Mouse (Mus musculus): ENCODE data around the gene Prkag3. TPM values are rescaled to one million over a fixed set of nuclear protein-coding genes. Genes with fewer than 3 reads are reported as not detected.

Gene Prkag3
- polyA plus RNA-seq, 1 experiment from 2014 or later: 5.7 TPM

GRCm38 (mm10) chr1:74783554-74783953 lies 34.5 kb upstream of the Prkag3 start:
- no peaks in the 10 kb centered on the region for H3K36me3 ChIP-seq
- H3K27ac ChIP-seq (replicated peaks): no peak overlapping the region
- peak overlapping the region; percentile 87 for H3K4me2 ChIP-seq (replicated peaks)
- no peak for ATAC-seq (ENCODE audit: insufficient number of reproducible peaks, low FRiP score, low TSS enrichment, low read depth)
- no peak overlapping the region for H3K9ac ChIP-seq
- no peaks in the 10 kb centered on the region for H3K9me3 ChIP-seq (replicated peaks)
- H3K4me1 ChIP-seq: peaks cover 41% of the 10 kb centered on the region
- peak overlapping the region; percentile 44 for H3K4me3 ChIP-seq (replicated peaks)
- H3K27me3 ChIP-seq: peaks cover 73% of the 10 kb centered on the region
- WGBS: 6% methylated on average over 13 of the region's 13 CpGs

GRCm38 (mm10) chr1:74782045-74782444 lies 33.0 kb upstream of the Prkag3 start:
- no peak for ATAC-seq (ENCODE audit: insufficient number of reproducible peaks, low FRiP score, low TSS enrichment, low read depth)
- Histone ChIP-seq H3K9me3 (replicated peaks) (no peaks in the 10 kb centered on the region), H3K9ac (no peak overlapping the region), H3K27me3 (peaks cover 68% of the 10 kb centered on the region), H3K4me1 (peaks cover 35% of the 10 kb centered on the region), H3K4me2 (replicated peaks) (peak overlapping the region; percentile 11; the same call in 1 of the 2 replicates), H3K36me3 (no peaks in the 10 kb centered on the region), H3K27ac (replicated peaks) (no peak overlapping the region), H3K4me3 (replicated peaks) (no peak overlapping the region)
- 18% methylated on average over 14 of the region's 14 CpGs for WGBS

- Histone ChIP-seq H3K9ac (no peak overlapping the region), H3K9me3 (replicated peaks) (no peaks in the 10 kb centered on the region), H3K4me2 (replicated peaks) (no peak overlapping the region), H3K4me3 (replicated peaks) (no peak overlapping the region), H3K36me3 (no peaks in the 10 kb centered on the region), H3K27me3 (peaks cover 52% of the 10 kb centered on the region), H3K27ac (replicated peaks) (no peak overlapping the region), H3K4me1 (peaks cover 33% of the 10 kb centered on the region)
- no peak for ATAC-seq (ENCODE audit: insufficient number of reproducible peaks, low FRiP score, low TSS enrichment, low read depth)
- WGBS: 37% methylated on average over 3 of the region's 3 CpGs
These were observed 30.0 kb upstream of the Prkag3 start for GRCm38 (mm10) chr1:74778934-74779486.

- Histone ChIP-seq H3K4me2 (replicated peaks) (peak overlapping the region; percentile 20), H3K9me3 (replicated peaks) (no peaks in the 10 kb centered on the region), H3K9ac (no peak overlapping the region), H3K36me3 (no peaks in the 10 kb centered on the region), H3K27me3 (peaks cover 44% of the 10 kb centered on the region), H3K27ac (replicated peaks) (no peak overlapping the region; the same call in 1 of the 2 replicates), H3K4me3 (replicated peaks) (no peak overlapping the region), H3K4me1 (peaks cover 32% of the 10 kb centered on the region)
- WGBS: 13% methylated on average over 5 of the region's 5 CpGs
- ATAC-seq (ENCODE audit: insufficient number of reproducible peaks, low FRiP score, low TSS enrichment, low read depth): no peak
These were observed 26.8 kb upstream of the Prkag3 start for GRCm38 (mm10) chr1:74775816-74776215.

- no peak overlapping the region for H3K27ac ChIP-seq (replicated peaks)
- peak overlapping the region; percentile 54 for H3K4me3 ChIP-seq (replicated peaks)
- 16% methylated on average over 7 of the region's 7 CpGs for WGBS
- peaks cover 51% of the 10 kb centered on the region for H3K27me3 ChIP-seq
- H3K4me1 ChIP-seq: peaks cover 47% of the 10 kb centered on the region
- no peaks in the 10 kb centered on the region for H3K36me3 ChIP-seq
- H3K4me2 ChIP-seq (replicated peaks): peak overlapping the region; percentile 92
- H3K9ac ChIP-seq: no peak overlapping the region
- no peaks in the 10 kb centered on the region for H3K9me3 ChIP-seq (replicated peaks)
- no peak for ATAC-seq (ENCODE audit: insufficient number of reproducible peaks, low FRiP score, low TSS enrichment, low read depth)
These were observed 25.0 kb upstream of the Prkag3 start for GRCm38 (mm10) chr1:74774062-74774461.

GRCm38 (mm10) chr1:74773136-74773535 lies 24.1 kb upstream of the Prkag3 start:
- under 1% methylated on average over 15 of the region's 15 CpGs for WGBS
- Histone ChIP-seq H3K27ac (replicated peaks) (0 out of 2 replicates have a peak overlapping the region, but pooled peaks have one; percentile 69), H3K9ac (no peak overlapping the region), H3K9me3 (replicated peaks) (no peaks in the 10 kb centered on the region), H3K27me3 (peaks cover 56% of the 10 kb centered on the region), H3K4me3 (replicated peaks) (peak overlapping the region; percentile 54), H3K36me3 (no peaks in the 10 kb centered on the region), H3K4me2 (replicated peaks) (peak overlapping the region; percentile 92), H3K4me1 (peaks cover 47% of the 10 kb centered on the region)
- ATAC-seq (ENCODE audit: insufficient number of reproducible peaks, low FRiP score, low TSS enrichment, low read depth): peak; percentile 86

- peaks cover 47% of the 10 kb centered on the region for H3K4me1 ChIP-seq
- no peaks in the 10 kb centered on the region for H3K9me3 ChIP-seq (replicated peaks)
- under 1% methylated on average over 47 of the region's 51 CpGs for WGBS
- 0 out of 2 replicates have a peak, but pooled peaks have one; percentile 7 for ATAC-seq (ENCODE audit: insufficient number of reproducible peaks, low FRiP score, low TSS enrichment, low read depth)
- peak overlapping the region; percentile 92 for H3K4me2 ChIP-seq (replicated peaks)
- no peaks in the 10 kb centered on the region for H3K36me3 ChIP-seq
- peaks cover 56% of the 10 kb centered on the region for H3K27me3 ChIP-seq
- H3K9ac ChIP-seq: peak overlapping the region; percentile 35
- H3K27ac ChIP-seq (replicated peaks): peak overlapping the region; percentile 69
- H3K4me3 ChIP-seq (replicated peaks): peak overlapping the region; percentile 54
These were observed 23.1 kb upstream of the Prkag3 start for GRCm38 (mm10) chr1:74771931-74772620.

GRCm38 (mm10) chr1:74771845-74771930 lies 22.7 kb upstream of the Prkag3 start, which contains the start of gene Wnt6:
TSS of gene Wnt6 (plus strand) at chr1:74771892.
- H3K4me2 ChIP-seq (replicated peaks): peak within 1 kb of the TSS; percentile 92
- H3K4me3 ChIP-seq (replicated peaks): peak within 1 kb of the TSS; percentile 54
- H3K9ac ChIP-seq: peak within 1 kb of the TSS; percentile 35
- no peaks in the 10 kb centered on the region for H3K36me3 ChIP-seq
- H3K27me3 ChIP-seq: peaks cover 56% of the 10 kb centered on the region
- H3K9me3 ChIP-seq (replicated peaks): no peaks in the 10 kb centered on the region
- peak within 1 kb of the TSS; percentile 69 for H3K27ac ChIP-seq (replicated peaks)
- no peak; the same call in 1 of the 2 replicates for ATAC-seq (ENCODE audit: insufficient number of reproducible peaks, low FRiP score, low TSS enrichment, low read depth)
- no CpG with 5 or more reads among the region's 8 CpGs for WGBS
- peaks cover 47% of the 10 kb centered on the region for H3K4me1 ChIP-seq

- peak overlapping the region; percentile 35; the same call in 1 of the 2 replicates for H3K9ac ChIP-seq
- H3K36me3 ChIP-seq: no peaks in the 10 kb centered on the region
- no peaks in the 10 kb centered on the region for H3K9me3 ChIP-seq (replicated peaks)
- H3K4me3 ChIP-seq (replicated peaks): peak overlapping the region; percentile 54
- H3K27me3 ChIP-seq: peaks cover 56% of the 10 kb centered on the region
- ATAC-seq (ENCODE audit: insufficient number of reproducible peaks, low FRiP score, low TSS enrichment, low read depth): peak; percentile 13; the same call in 1 of the 2 replicates
- H3K4me2 ChIP-seq (replicated peaks): peak overlapping the region; percentile 92
- 0% methylated on average over 25 of the region's 26 CpGs for WGBS
- H3K4me1 ChIP-seq: peaks cover 47% of the 10 kb centered on the region
- H3K27ac ChIP-seq (replicated peaks): no peak overlapping the region
These were observed 22.4 kb upstream of the Prkag3 start for GRCm38 (mm10) chr1:74771467-74771844.

- Histone ChIP-seq H3K9ac (0 out of 2 replicates have a peak overlapping the region, but pooled peaks have one; percentile 35), H3K27ac (replicated peaks) (no peak overlapping the region; the same call in 1 of the 2 replicates), H3K9me3 (replicated peaks) (no peaks in the 10 kb centered on the region), H3K4me3 (replicated peaks) (peak overlapping the region; percentile 54), H3K4me2 (replicated peaks) (peak overlapping the region; percentile 92), H3K36me3 (no peaks in the 10 kb centered on the region), H3K27me3 (peaks cover 56% of the 10 kb centered on the region), H3K4me1 (peaks cover 47% of the 10 kb centered on the region)
- WGBS: 3% methylated on average over 35 of the region's 35 CpGs
- ATAC-seq (ENCODE audit: insufficient number of reproducible peaks, low FRiP score, low TSS enrichment, low read depth): no peak
These were observed 21.9 kb upstream of the Prkag3 start for GRCm38 (mm10) chr1:74770727-74771466.

- Histone ChIP-seq H3K27ac (replicated peaks) (no peak overlapping the region), H3K4me2 (replicated peaks) (no peak overlapping the region), H3K36me3 (no peaks in the 10 kb centered on the region), H3K4me3 (replicated peaks) (no peak overlapping the region), H3K4me1 (no peaks in the 10 kb centered on the region; the same call in 1 of the 2 replicates), H3K27me3 (no peaks in the 10 kb centered on the region), H3K9me3 (replicated peaks) (no peaks in the 10 kb centered on the region), H3K9ac (no peak overlapping the region)
- WGBS: under 1% methylated on average over 6 of the region's 6 CpGs
- no peak for ATAC-seq (ENCODE audit: insufficient number of reproducible peaks, low FRiP score, low TSS enrichment, low read depth)
These were observed 14.1 kb upstream of the Prkag3 start for GRCm38 (mm10) chr1:74763081-74763480.
